Mouse (Mus musculus) MN1 (cell line): ENCODE measurements around the gene Vmn2r32.
"Not testable (repeated sequence)": the region's sequence is repeated elsewhere in the genome, so short reads cannot be mapped to it uniquely, and the experiment has no call there.

Experiments
- DNase-seq: peaks from one replicate; pipeline ENCODE4 v3.0.0-alpha.2; 2016; ENCODE audit warnings: low spot score

Gene Vmn2r32

GRCm38 (mm10) chr7:7479918-7480317 lies at the start of gene Vmn2r32:
Gene Vmn2r32 (minus strand): TSS chr7:7480018.
- not testable (repeated sequence) for DNase-seq
